Mouse (Mus musculus): Measurements from ENCODE around the gene Zfp281. TPM values are rescaled to one million over a fixed set of nuclear protein-coding genes. Genes with fewer than 3 reads are reported as not detected.

Zfp281 gene
- polyA plus RNA-seq, 1 experiment from 2014 or later = 17.9 TPM

DNA sequence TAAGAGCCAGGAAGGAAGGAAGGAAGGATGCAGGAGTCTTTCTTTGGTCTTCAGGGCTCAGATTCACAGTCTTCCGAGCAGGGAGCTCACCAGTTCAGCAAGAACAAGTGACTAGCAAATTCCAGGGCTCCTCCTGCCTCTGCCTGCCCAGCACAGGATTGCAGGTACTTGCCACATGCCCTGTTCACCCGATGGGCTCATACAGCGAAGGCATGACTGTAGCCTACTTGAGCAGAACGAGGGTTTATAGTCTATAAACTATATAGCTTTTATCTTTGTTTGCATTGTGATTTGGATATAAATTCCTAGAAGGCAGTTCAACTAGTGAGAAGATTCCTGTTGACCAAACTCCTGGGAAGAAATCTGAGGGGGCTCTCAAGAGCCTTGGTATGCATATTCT is 18.4 kb upstream of the Zfp281 start:
- H3K4me2 ChIP-seq (ENCODE audit: low read length) = no peak overlapping the region
- H3K9me3 ChIP-seq (ENCODE audit: control insufficient read depth, low read length) = no peaks in the 10 kb centered on the region
- H3K4me1 ChIP-seq (replicated peaks; ENCODE audit: control insufficient read depth, insufficient read depth, low read length) = no peaks in the 10 kb centered on the region
- H3K27ac ChIP-seq (ENCODE audit: low read depth) = no peak overlapping the region
- WGBS = 65% methylated on average over 4 of the region's 4 CpGs
- H3K4me3 ChIP-seq (ENCODE audit: low read depth, low read length) = no peak overlapping the region
- ATAC-seq (replicated peaks; ENCODE audit: low FRiP score, low TSS enrichment, low read depth) (no peak), DNase-seq (ENCODE audit: low spot score) (no peak)
- H3K9ac ChIP-seq (ENCODE audit: low read length) = no peak overlapping the region
- H3K27me3 ChIP-seq (replicated peaks; ENCODE audit: control insufficient read depth, insufficient read depth, low read length) = no peaks in the 10 kb centered on the region
- no peaks in the 10 kb centered on the region for H3K36me3 ChIP-seq (ENCODE audit: control insufficient read depth, insufficient read depth, low read length)

- ATAC-seq (replicated peaks; ENCODE audit: low FRiP score, low TSS enrichment, low read depth) = no peak
- WGBS = 67% methylated on average over 11 of the region's 11 CpGs
- H3K4me2 ChIP-seq (ENCODE audit: low read length) = no peak overlapping the region
Observed at GRCm38 (mm10) chr1:136608339-136609261, 16.1 kb upstream of the Zfp281 start.

DNA sequence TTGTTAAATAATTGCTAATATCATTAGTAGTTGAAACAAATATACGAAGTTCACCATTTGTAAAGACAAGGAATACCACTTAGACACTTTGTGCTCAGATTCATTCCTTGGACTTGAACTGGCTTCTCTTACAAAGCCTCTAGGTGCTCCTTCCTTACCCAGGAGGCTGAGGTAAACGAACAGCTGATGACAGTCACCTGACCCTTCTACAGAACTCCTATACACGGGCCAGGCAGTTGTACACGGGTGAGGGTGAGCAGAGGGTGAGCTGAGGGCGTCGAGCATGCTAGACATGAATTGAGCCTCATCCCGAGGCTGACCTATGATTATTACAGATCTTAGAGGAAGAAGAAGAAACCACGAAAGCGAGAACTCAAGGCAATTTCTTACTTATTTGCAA is 12.9 kb upstream of the Zfp281 start:
- Histone ChIP-seq H3K4me1 (replicated peaks; ENCODE audit: control insufficient read depth, insufficient read depth, low read length) (no peaks in the 10 kb centered on the region), H3K36me3 (ENCODE audit: control insufficient read depth, insufficient read depth, low read length) (no peaks in the 10 kb centered on the region), H3K27me3 (replicated peaks; ENCODE audit: control insufficient read depth, insufficient read depth, low read length) (no peaks in the 10 kb centered on the region), H3K9ac (ENCODE audit: low read length) (no peak overlapping the region), H3K9me3 (ENCODE audit: control insufficient read depth, low read length) (no peaks in the 10 kb centered on the region), H3K27ac (ENCODE audit: low read depth) (no peak overlapping the region), H3K4me2 (ENCODE audit: low read length) (no peak overlapping the region), H3K4me3 (ENCODE audit: low read depth, low read length) (no peak overlapping the region)
- ATAC-seq (replicated peaks; ENCODE audit: low FRiP score, low TSS enrichment, low read depth) = no peak
- WGBS = 85% methylated on average over 9 of the region's 9 CpGs
- no peak for DNase-seq (ENCODE audit: low spot score)

More at GRCm38 (mm10) chr1:136608339-136609261, 16.1 kb upstream of the Zfp281 start:
- H3K4me1 ChIP-seq (replicated peaks; ENCODE audit: control insufficient read depth, insufficient read depth, low read length) = no peaks in the 10 kb centered on the region
- no peak overlapping the region for H3K9ac ChIP-seq (ENCODE audit: low read length)
- no peaks in the 10 kb centered on the region for H3K36me3 ChIP-seq (ENCODE audit: control insufficient read depth, insufficient read depth, low read length)
- H3K27ac ChIP-seq (ENCODE audit: low read depth) = no peak overlapping the region
- H3K27me3 ChIP-seq (replicated peaks; ENCODE audit: control insufficient read depth, insufficient read depth, low read length) = no peaks in the 10 kb centered on the region
- H3K9me3 ChIP-seq (ENCODE audit: control insufficient read depth, low read length) = no peaks in the 10 kb centered on the region
- H3K4me3 ChIP-seq (ENCODE audit: low read depth, low read length) = no peak overlapping the region
- no peak for DNase-seq (ENCODE audit: low spot score)

- no peaks in the 10 kb centered on the region for H3K9me3 ChIP-seq (ENCODE audit: control insufficient read depth, low read length)
- H3K27ac ChIP-seq (ENCODE audit: low read depth) = no peak overlapping the region
- no peaks in the 10 kb centered on the region for H3K4me1 ChIP-seq (replicated peaks; ENCODE audit: control insufficient read depth, insufficient read depth, low read length)
- DNase-seq (ENCODE audit: low spot score) (no peak), ATAC-seq (replicated peaks; ENCODE audit: low FRiP score, low TSS enrichment, low read depth) (no peak)
- H3K9ac ChIP-seq (ENCODE audit: low read length) = no peak overlapping the region
- 50% methylated on average over 6 of the region's 6 CpGs for WGBS
- no peaks in the 10 kb centered on the region for H3K36me3 ChIP-seq (ENCODE audit: control insufficient read depth, insufficient read depth, low read length)
- no peak overlapping the region for H3K4me3 ChIP-seq (ENCODE audit: low read depth, low read length)
- H3K27me3 ChIP-seq (replicated peaks; ENCODE audit: control insufficient read depth, insufficient read depth, low read length) = no peaks in the 10 kb centered on the region
- no peak overlapping the region for H3K4me2 ChIP-seq (ENCODE audit: low read length)
Observed at GRCm38 (mm10) chr1:136613300-136613751, 11.4 kb upstream of the Zfp281 start.

DNA sequence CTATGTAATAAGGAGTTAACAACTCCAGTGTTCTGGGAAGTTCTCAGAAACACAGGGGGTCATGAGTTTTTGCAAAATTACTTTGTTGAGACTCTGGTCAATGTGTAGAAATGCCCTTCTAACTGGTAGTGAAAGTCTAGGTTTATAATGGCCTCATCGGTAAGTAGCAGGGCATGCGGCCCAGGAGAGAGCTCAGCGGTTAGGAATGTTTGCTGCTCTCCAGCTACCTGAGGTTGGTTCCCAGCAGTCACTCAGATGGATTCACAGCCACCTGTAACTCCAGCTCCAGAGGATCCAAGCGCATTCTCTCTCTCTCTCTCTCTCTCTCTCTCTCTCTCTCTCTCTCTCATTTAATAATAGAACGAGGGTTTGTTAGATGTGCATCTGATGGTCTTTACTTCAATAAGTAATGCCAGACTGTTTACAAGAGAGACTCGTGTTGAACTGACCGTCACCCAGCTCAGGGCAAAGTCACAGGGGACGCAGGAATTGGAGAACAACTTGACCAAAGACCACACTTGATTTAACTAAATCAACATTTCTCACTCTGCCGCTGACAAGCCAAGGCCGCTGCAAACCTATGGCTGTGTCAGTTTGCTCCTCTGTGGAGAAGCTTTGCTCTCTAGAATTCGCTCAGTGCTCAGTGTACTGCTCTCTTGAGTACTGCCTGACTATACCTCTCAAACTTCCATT is 9.8 kb upstream of the Zfp281 start:
- DNase-seq (ENCODE audit: low spot score) = no peak
- WGBS = 77% methylated on average over 11 of the region's 11 CpGs

DNA sequence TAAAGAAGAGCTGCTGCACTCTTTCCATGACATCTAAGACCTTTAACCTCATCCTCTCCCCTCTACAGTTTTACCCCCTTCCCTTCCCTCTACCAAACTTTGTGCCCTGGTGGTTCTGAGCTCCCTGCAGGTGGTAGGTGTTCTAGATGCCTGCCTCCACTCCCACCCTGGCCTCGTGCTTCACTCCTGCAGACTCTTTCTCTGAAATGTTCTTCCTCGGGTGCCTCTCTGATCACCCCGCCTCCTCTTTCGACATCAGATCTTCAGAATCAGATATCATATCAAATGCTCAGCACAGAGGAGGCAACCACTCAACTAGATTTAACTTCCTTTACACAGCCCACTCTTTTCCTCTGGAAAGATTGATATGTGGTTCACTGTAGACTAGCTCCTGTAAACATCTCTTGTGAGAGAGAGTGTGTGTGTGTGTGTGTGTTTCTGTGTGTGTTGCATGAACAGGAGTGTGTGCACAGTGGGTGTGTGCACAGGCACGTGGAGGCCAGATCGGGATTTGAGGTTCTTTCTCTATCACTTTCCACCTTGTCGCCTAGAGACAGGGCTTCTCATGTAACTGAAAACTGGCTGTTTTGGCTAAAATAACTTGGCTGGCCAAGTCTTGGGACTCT is 7.4 kb upstream of the Zfp281 start:
- Histone ChIP-seq H3K9me3 (ENCODE audit: control insufficient read depth, low read length) (no peaks in the 10 kb centered on the region), H3K27me3 (replicated peaks; ENCODE audit: control insufficient read depth, insufficient read depth, low read length) (no peaks in the 10 kb centered on the region), H3K9ac (ENCODE audit: low read length) (no peak overlapping the region), H3K27ac (ENCODE audit: low read depth) (no peak overlapping the region), H3K4me3 (ENCODE audit: low read depth, low read length) (no peak overlapping the region), H3K4me1 (replicated peaks; ENCODE audit: control insufficient read depth, insufficient read depth, low read length) (no peaks in the 10 kb centered on the region), H3K36me3 (ENCODE audit: control insufficient read depth, insufficient read depth, low read length) (no peaks in the 10 kb centered on the region), H3K4me2 (ENCODE audit: low read length) (no peak overlapping the region)
- ATAC-seq (replicated peaks; ENCODE audit: low FRiP score, low TSS enrichment, low read depth) (no peak), DNase-seq (ENCODE audit: low spot score) (no peak)
- WGBS = 66% methylated on average over 7 of the region's 7 CpGs

More for the DNA sequence above, 9.8 kb upstream of the Zfp281 start:
- Histone ChIP-seq H3K27me3 (replicated peaks; ENCODE audit: control insufficient read depth, insufficient read depth, low read length) (no peaks in the 10 kb centered on the region), H3K9me3 (ENCODE audit: control insufficient read depth, low read length) (no peaks in the 10 kb centered on the region), H3K9ac (ENCODE audit: low read length) (no peak overlapping the region), H3K27ac (ENCODE audit: low read depth) (no peak overlapping the region), H3K4me3 (ENCODE audit: low read depth, low read length) (no peak overlapping the region), H3K36me3 (ENCODE audit: control insufficient read depth, insufficient read depth, low read length) (no peaks in the 10 kb centered on the region), H3K4me2 (ENCODE audit: low read length) (no peak overlapping the region), H3K4me1 (replicated peaks; ENCODE audit: control insufficient read depth, insufficient read depth, low read length) (no peaks in the 10 kb centered on the region)
- ATAC-seq (replicated peaks; ENCODE audit: low FRiP score, low TSS enrichment, low read depth) = no peak

DNA sequence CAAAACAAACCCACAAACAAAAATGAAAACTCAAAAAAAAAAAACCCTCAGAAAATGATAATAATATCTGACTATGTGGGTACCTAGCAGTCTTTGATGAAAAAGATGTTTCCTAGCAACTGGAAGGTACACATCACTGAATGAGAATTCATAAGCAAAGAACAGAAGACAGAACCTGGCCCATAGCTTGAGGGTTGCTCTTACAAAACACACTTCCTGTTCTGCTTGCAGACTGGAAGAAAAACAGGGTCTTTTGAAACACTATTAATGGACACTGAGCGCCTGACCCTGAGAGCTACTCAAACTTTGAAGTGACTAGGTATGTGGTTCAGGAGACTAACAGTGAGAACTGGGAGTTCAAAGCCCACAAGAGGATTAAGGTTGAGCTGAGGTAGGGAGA is 6.1 kb upstream of the Zfp281 start:
- Histone ChIP-seq H3K27me3 (replicated peaks; ENCODE audit: control insufficient read depth, insufficient read depth, low read length) (no peaks in the 10 kb centered on the region), H3K36me3 (ENCODE audit: control insufficient read depth, insufficient read depth, low read length) (no peaks in the 10 kb centered on the region), H3K4me1 (replicated peaks; ENCODE audit: control insufficient read depth, insufficient read depth, low read length) (no peaks in the 10 kb centered on the region), H3K9ac (ENCODE audit: low read length) (no peak overlapping the region), H3K9me3 (ENCODE audit: control insufficient read depth, low read length) (no peaks in the 10 kb centered on the region), H3K4me2 (ENCODE audit: low read length) (no peak overlapping the region), H3K27ac (ENCODE audit: low read depth) (no peak overlapping the region), H3K4me3 (ENCODE audit: low read depth, low read length) (no peak overlapping the region)
- 85% methylated on average over 1 of the region's 1 CpGs for WGBS
- no peak for DNase-seq (ENCODE audit: low spot score)
- no peak for ATAC-seq (replicated peaks; ENCODE audit: low FRiP score, low TSS enrichment, low read depth)

- WGBS = 2% methylated on average over 56 of the region's 92 CpGs
Observed at GRCm38 (mm10) chr1:136625019-136625895, 556 bp downstream of the Zfp281 start.

More at GRCm38 (mm10) chr1:136625019-136625895, 556 bp downstream of the Zfp281 start:
- peak overlapping the region; percentile 95 for H3K9ac ChIP-seq (ENCODE audit: low read length)
- H3K4me1 ChIP-seq (replicated peaks; ENCODE audit: control insufficient read depth, insufficient read depth, low read length) = peaks cover 22% of the 10 kb centered on the region
- no peaks in the 10 kb centered on the region for H3K9me3 ChIP-seq (ENCODE audit: control insufficient read depth, low read length)
- peak; percentile 65 for ATAC-seq (replicated peaks; ENCODE audit: low FRiP score, low TSS enrichment, low read depth)
- peaks cover 27% of the 10 kb centered on the region for H3K36me3 ChIP-seq (ENCODE audit: control insufficient read depth, insufficient read depth, low read length)
- H3K27ac ChIP-seq (ENCODE audit: low read depth) = peak overlapping the region; percentile 75
- H3K4me2 ChIP-seq (ENCODE audit: low read length) = peak overlapping the region; percentile 74
- H3K4me3 ChIP-seq (ENCODE audit: low read depth, low read length) = peak overlapping the region; percentile 85
- no peaks in the 10 kb centered on the region for H3K27me3 ChIP-seq (replicated peaks; ENCODE audit: control insufficient read depth, insufficient read depth, low read length)
- DNase-seq (ENCODE audit: low spot score) = peak; percentile 82

All from intestine, embryonic 14.5 days (tissue).